Mouse (Mus musculus) olfactory bulb, adult 2 months (tissue): ENCODE data around the gene Elk4.

Experiments used
- CTCF ChIP-seq: fragments of 200-500 bp; IDR thresholded peaks from 2 replicates; pipeline ENCODE4 v1.5.1; 2012; ENCODE audit warnings: low read depth, mild to moderate bottlenecking, low read length, moderate library complexity; ENCODE audit not compliant: insufficient read depth
- POLR2A ChIP-seq: fragments of 200-500 bp; IDR thresholded peaks from 2 replicates; pipeline ENCODE4 v1.6.1; 2012; ENCODE audit warnings: mild to moderate bottlenecking, low read depth, low read length, moderate library complexity; ENCODE audit not compliant: insufficient read depth

DNA sequence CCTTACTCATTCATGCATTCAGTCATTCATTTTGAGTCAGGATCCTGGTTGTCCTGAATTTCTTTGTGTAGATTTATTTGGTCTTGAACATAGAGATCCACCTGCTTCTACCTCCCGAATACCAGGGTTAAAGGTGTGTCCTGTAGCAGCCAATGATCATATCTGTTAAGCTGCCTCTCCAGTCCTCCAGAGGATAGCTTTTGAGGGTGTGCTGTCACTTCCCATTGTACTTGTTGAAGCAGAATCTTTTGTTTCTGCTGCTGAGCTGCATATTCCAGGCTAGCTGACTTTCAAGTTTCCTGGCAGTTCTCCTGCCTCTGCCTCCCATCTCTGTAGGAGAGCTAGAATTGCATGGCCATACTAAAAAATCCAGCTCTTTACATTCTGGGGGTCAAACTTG lies 9.3 kb downstream of the Elk4 start:
- TF ChIP-seq CTCF (no peak), POLR2A (no peak)
